Mouse (Mus musculus) hindbrain, postnatal 0 days (tissue): ENCODE data around the gene P4ha2. TPM values are rescaled to one million over a fixed set of nuclear protein-coding genes. Genes with fewer than 3 reads are reported as not detected.

ENCODE experiments used
- ATAC-seq: fragments of 200-750 bp; cut with Nextera tagmentation; 2 replicates; pipeline ENCODE4 v1.8.0; 2017; ENCODE audit warnings: mild to moderate bottlenecking, moderate TSS enrichment, moderate library complexity
- DNase-seq: peaks from one replicate; pipeline ENCODE4 v3.0.0-alpha.2; 2015; ENCODE audit warnings: low spot score
- H3K27ac ChIP-seq: fragments of 300-500 bp; sonication (generic); 2 replicates; pipeline ENCODE4 v1.5.1; 2014; ENCODE audit warnings: mild to moderate bottlenecking
- H3K27me3 ChIP-seq: fragments of 300-500 bp; sonication (generic); 2 replicates; pipeline ENCODE4 v1.6.1; 2014; ENCODE audit warnings: low read length, mixed read lengths; ENCODE audit not compliant: insufficient read depth
- H3K36me3 ChIP-seq: fragments of 300-500 bp; sonication (generic); 2 replicates; pipeline ENCODE4 v1.6.1; 2014; ENCODE audit warnings: low read length, mixed read lengths; ENCODE audit not compliant: insufficient read depth
- H3K4me1 ChIP-seq: fragments of 300-500 bp; sonication (generic); 2 replicates; pipeline ENCODE4 v1.6.1; 2014; ENCODE audit warnings: antibody characterized with exemption, low read length, mixed read lengths; ENCODE audit not compliant: insufficient read depth
- H3K4me2 ChIP-seq: fragments of 300-500 bp; sonication (generic); 2 replicates; pipeline ENCODE4 v1.6.1; 2014; ENCODE audit warnings: low read depth, mild to moderate bottlenecking, low read length, moderate library complexity, mixed read lengths
- H3K4me3 ChIP-seq: fragments of 300-500 bp; sonication (generic); 2 replicates; pipeline ENCODE4 v1.5.1; 2014; ENCODE audit warnings: low read length
- H3K9ac ChIP-seq: fragments of 300-500 bp; sonication (generic); replicated peaks from 2 replicates; pipeline ENCODE4 v1.6.1; 2014; ENCODE audit warnings: mild to moderate bottlenecking, low read length, moderate library complexity, mixed read lengths
- H3K9me3 ChIP-seq: fragments of 300-500 bp; sonication (generic); 2 replicates; pipeline ENCODE4 v1.6.1; 2016; ENCODE audit warnings: low read length, mixed read lengths
- CTCF ChIP-seq: IDR thresholded peaks from 2 replicates; pipeline ENCODE4 v1.5.1; 2016; ENCODE audit warnings: antibody characterized with exemption, control low read depth, low read depth
- WGBS: fragments of 180-500 bp; shearing (Covaris S2); extraction: QIAGEN DNeasy Blood & Tissue Kit; methylation state at CpG from one replicate; pipeline ENCODE4 v1.1.7; 2014; 5-methylcytosine and 5-hydroxymethylcytosine counted together
- polyA plus RNA-seq: library from polyadenylated mRNA; unstranded; fragments of >200 nt; fragmentation: Nextera tagmentation; extraction: Ambion mirVana; gene quantifications from 2 replicates; pipeline ENCODE4 v1.2.1, GENCODE M21; 2015
- total RNA-seq: library from RNA; depleted of rRNA; stranded (reverse); fragments of >200 nt; gene quantifications from 2 replicates; pipeline ENCODE4 v1.2.3, GENCODE M21; 2014

P4ha2 gene
- total and polyA plus RNA-seq, 2 experiments from 2014 or later = 9.0 to 9.7 TPM

DNA sequence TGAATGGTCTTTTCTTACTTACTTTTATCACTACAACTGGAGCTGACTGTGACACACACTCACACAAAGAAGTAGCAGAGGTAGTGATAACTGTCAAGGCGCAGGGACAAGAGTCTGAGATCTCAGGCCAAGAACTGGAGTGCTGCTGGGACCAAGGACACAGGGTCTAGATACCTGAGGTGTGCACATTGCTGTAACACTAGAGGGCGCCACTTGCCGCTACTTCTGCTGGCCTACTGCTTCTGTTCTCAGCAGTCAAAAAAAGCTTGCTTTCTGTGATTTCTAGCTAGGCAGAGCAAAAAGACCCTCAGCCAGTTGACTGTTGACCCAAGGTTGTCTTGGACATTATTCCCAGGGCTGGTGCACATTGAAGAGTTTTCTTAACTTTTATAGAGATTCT lies 45.0 kb downstream of the P4ha2 start:
- Histone ChIP-seq H3K4me2 (no peak overlapping the region), H3K4me1 (no peaks in the 10 kb centered on the region), H3K9ac (no peak overlapping the region), H3K4me3 (no peak overlapping the region), H3K36me3 (no peaks in the 10 kb centered on the region), H3K27me3 (no peaks in the 10 kb centered on the region), H3K27ac (no peak overlapping the region), H3K9me3 (no peaks in the 10 kb centered on the region)
- ATAC-seq (0 out of 2 replicates have a peak, but pooled peaks have one; percentile 27), DNase-seq (peak; percentile 82)
- peak; percentile 85 for TF ChIP-seq CTCF
- WGBS = 33% methylated on average over 3 of the region's 3 CpGs

DNA sequence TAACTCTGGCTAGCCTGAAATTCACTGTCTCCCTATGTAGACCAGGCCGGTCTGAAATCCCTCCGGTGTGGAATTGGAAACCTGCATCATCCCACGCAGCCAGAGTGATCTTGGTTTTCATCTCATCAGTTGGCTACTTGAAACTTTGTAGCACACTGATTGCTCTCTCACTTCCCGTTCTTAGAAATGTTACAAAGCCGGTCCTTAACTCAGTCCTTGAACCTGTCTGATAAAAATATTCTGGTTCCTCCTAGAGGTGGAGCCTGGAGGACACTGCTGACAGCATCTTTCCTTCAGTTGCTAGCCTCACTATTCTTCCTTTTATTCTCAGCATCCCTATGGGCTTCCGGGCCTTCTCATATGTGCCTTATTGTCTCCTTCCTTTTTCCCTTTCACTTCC lies 46.1 kb downstream of the P4ha2 start:
- Histone ChIP-seq H3K27me3 (no peaks in the 10 kb centered on the region), H3K27ac (no peak overlapping the region), H3K4me1 (no peaks in the 10 kb centered on the region), H3K36me3 (no peaks in the 10 kb centered on the region), H3K9ac (no peak overlapping the region), H3K4me3 (no peak overlapping the region), H3K4me2 (no peak overlapping the region), H3K9me3 (no peaks in the 10 kb centered on the region)
- WGBS = 67% methylated on average over 6 of the region's 6 CpGs
- TF ChIP-seq CTCF = no peak
- no peak for ATAC-seq
- peak; percentile 19 for DNase-seq

DNA sequence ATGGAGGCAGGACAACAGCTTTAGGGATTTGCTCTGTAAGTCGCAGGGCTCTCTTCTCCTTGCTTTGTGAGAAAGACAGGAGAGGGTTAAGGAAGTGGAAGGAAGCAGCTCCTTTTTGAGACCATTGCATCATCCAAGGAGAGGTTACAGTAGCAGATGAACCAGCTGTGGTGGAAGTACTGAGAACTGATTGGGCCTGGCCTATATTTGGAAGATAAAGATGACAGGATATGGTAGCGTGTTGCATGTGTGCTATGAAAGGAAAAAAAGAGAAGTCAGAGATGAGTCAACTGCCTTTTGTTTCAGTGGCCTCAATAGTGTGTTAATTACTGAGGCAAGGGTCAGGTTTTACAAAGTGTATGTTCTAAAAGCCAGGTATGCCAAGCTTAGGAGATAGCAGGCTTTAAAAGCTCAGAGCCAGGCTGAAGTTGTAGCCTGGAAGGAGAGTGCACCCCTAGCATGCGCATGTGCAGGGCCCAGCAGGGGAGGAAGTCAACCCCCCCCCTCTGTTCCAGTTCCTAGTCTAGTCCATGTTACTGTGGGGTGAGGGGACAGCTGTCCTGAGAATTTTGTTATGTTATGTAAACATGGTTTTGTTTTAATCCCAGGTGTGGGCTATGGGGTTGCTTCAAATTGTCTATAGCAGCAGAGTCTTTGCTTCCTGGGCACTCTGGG lies 50.0 kb downstream of the P4ha2 start:
- WGBS = 87% methylated on average over 3 of the region's 3 CpGs

DNA sequence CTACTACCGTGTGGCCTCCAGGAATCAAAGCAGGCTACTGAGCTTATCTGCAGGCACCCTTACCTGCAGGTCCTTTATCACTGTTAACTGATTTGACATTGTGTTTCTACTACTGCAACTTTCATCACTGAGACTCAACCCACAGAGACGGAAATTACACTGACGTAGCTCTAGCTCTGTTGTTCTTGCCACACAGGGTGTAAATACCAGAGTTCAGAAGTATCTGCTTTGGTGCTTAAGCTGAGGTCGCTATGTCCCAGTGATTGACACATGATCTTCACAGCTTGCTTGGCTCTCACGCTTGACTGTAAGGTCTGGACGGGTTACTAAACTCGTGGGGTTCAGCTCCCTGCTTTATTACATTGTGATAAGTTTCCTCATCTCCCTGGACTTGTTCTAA lies 51.2 kb downstream of the P4ha2 start:
- no peak for ATAC-seq
- Histone ChIP-seq H3K9me3 (no peaks in the 10 kb centered on the region), H3K9ac (no peak overlapping the region), H3K4me1 (no peaks in the 10 kb centered on the region), H3K27me3 (no peaks in the 10 kb centered on the region), H3K4me3 (no peak overlapping the region), H3K27ac (no peak overlapping the region), H3K4me2 (no peak overlapping the region), H3K36me3 (no peaks in the 10 kb centered on the region)
- WGBS = 64% methylated on average over 7 of the region's 7 CpGs
- no peak for DNase-seq
- TF ChIP-seq CTCF = no peak

More for the DNA sequence above, 50.0 kb downstream of the P4ha2 start:
- Histone ChIP-seq H3K27me3 (no peaks in the 10 kb centered on the region), H3K4me1 (no peaks in the 10 kb centered on the region), H3K4me2 (no peak overlapping the region), H3K9ac (no peak overlapping the region), H3K36me3 (no peaks in the 10 kb centered on the region), H3K27ac (no peak overlapping the region), H3K4me3 (no peak overlapping the region), H3K9me3 (no peaks in the 10 kb centered on the region)
- ATAC-seq = no peak
- no peak for TF ChIP-seq CTCF
- DNase-seq = no peak

DNA sequence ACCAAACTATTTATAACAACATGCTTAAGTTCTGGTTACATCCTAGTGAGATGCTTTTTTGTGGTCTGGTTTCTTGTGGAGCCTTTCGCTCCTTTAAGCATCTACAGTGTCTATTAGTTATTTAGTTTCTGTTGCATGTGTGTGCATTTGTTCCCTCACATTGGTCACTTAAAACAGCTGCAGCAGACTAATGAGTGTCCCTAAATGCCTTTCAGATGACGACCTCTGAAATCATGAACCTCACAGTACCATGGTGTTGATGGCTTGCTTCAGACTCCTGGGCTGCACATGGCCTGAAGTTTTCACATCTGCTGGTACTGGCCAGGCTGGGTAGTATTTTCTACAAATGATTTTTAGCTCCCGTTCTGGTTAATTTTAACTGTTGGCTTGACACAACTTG lies 53.1 kb downstream of the P4ha2 start:
- Histone ChIP-seq H3K4me3 (no peak overlapping the region), H3K4me1 (no peaks in the 10 kb centered on the region), H3K9ac (no peak overlapping the region), H3K9me3 (no peaks in the 10 kb centered on the region), H3K27ac (no peak overlapping the region), H3K36me3 (no peaks in the 10 kb centered on the region), H3K27me3 (no peaks in the 10 kb centered on the region), H3K4me2 (no peak overlapping the region)
- 81% methylated on average over 3 of the region's 3 CpGs for WGBS
- no peak for TF ChIP-seq CTCF
- DNase-seq = no peak
- no peak for ATAC-seq

DNA sequence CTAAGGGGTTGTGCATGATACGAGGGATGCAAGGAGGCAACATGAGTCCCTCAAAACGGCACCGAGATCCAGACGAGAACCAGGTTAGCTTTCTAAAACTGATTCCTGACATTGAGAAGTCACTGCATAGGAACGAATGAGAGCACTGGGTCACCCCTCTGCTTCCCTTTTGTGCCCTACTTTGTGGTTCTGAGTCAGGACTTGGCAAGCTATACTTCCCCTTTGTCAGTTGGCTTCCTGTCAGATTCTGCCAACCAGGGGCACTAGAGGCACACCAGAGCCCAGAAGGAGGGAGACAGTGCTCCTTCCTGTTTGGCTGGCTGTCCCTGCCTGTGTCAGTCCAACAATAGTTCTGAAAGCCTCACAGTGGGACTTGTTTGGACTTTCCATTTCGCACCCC lies 56.0 kb downstream of the P4ha2 start:
- no peak for TF ChIP-seq CTCF
- DNase-seq = peak; percentile 52

DNA sequence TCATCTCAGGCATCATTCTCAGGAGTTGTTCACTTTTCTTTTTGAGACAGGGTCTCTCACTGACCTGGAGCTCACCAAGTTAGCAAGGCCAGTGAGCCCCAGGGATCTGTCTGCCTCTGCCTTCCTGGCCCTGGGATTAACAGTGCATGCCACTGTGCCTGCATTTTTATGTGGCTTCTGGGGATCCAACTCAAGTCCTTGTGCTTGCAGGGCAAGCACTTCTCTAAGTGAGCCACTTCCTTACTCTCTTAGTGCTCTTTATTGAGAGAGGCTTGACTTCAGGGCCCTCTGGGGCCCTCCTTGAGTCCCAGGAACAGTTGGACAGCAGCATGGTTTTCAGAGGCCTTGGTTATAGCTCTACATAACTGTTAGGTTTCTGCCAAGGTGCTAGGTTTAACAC lies 56.6 kb downstream of the P4ha2 start:
- H3K9ac ChIP-seq = no peak overlapping the region
- no peak for TF ChIP-seq CTCF
- no peak for ATAC-seq

More for the DNA sequence above, 56.0 kb downstream of the P4ha2 start:
- H3K36me3 ChIP-seq = no peaks in the 10 kb centered on the region
- no peak overlapping the region for H3K27ac ChIP-seq
- no peaks in the 10 kb centered on the region for H3K9me3 ChIP-seq
- no peak; the same call in 1 of the 2 replicates for ATAC-seq
- no peak overlapping the region for H3K4me2 ChIP-seq
- WGBS = 77% methylated on average over 6 of the region's 6 CpGs
- H3K4me3 ChIP-seq = no peak overlapping the region
- H3K27me3 ChIP-seq = no peaks in the 10 kb centered on the region
- H3K9ac ChIP-seq = no peak overlapping the region
- H3K4me1 ChIP-seq = no peaks in the 10 kb centered on the region

More for the DNA sequence above, 56.6 kb downstream of the P4ha2 start:
- DNase-seq = no peak
- Histone ChIP-seq H3K36me3 (no peaks in the 10 kb centered on the region), H3K27ac (no peak overlapping the region), H3K27me3 (no peaks in the 10 kb centered on the region), H3K4me2 (no peak overlapping the region), H3K4me1 (no peaks in the 10 kb centered on the region), H3K4me3 (no peak overlapping the region), H3K9me3 (no peaks in the 10 kb centered on the region)
